Mouse (Mus musculus) small intestine, adult 2 months (tissue): Measurements from ENCODE around the gene Dennd1b.

ENCODE experiments used
- CTCF ChIP-seq: fragments of 200-500 bp; IDR thresholded peaks from 2 replicates; pipeline ENCODE4 v1.5.1; 2012; ENCODE audit warnings: low read depth, mild to moderate bottlenecking, control low read depth, inconsistent platforms, low read length, moderate library complexity, mixed read lengths; ENCODE audit not compliant: insufficient replicate concordance, insufficient read length; ENCODE audit errors: extremely low read depth
- POLR2A ChIP-seq: fragments of 200-500 bp; IDR thresholded peaks from 2 replicates; pipeline ENCODE4 v1.6.1; 2012; ENCODE audit warnings: low read depth, mild to moderate bottlenecking, control low read depth, inconsistent platforms, low read length, moderate library complexity

GRCm38 (mm10) chr1:139000675-139001379 is 37.6 kb downstream of the Dennd1b start:
- no peak for TF ChIP-seq POLR2A
- TF ChIP-seq CTCF, result no peak
